Mouse (Mus musculus) induced T-regulatory cell, adult 2 months (primary cell): ENCODE data around the gene Trim37.
"Not testable (repeated sequence)": the region's sequence is repeated elsewhere in the genome, so short reads cannot be mapped to it uniquely, and the experiment has no call there.

Experiments
- DNase-seq: peaks from one replicate; pipeline ENCODE4 v3.0.0-alpha.2; 2012; ENCODE audit warnings: low read depth

Gene Trim37

GRCm38 (mm10) chr11:87227056-87227455 is 100.2 kb downstream of the Trim37 start:
- DNase-seq = no peak

- DNase-seq = no peak
Measured at GRCm38 (mm10) chr11:87233377-87233776, 106.5 kb downstream of the Trim37 start.

GRCm38 (mm10) chr11:87234743-87235485 is 108.0 kb downstream of the Trim37 start:
- no peak for DNase-seq

GRCm38 (mm10) chr11:87235486-87235872 is 108.6 kb downstream of the Trim37 start:
- DNase-seq = no peak

GRCm38 (mm10) chr11:87238891-87239530 is 112.1 kb downstream of the Trim37 start:
- no peak for DNase-seq

- DNase-seq = no peak
Measured at GRCm38 (mm10) chr11:87240141-87240832, 113.4 kb downstream of the Trim37 start.

- no peak for DNase-seq
Measured at GRCm38 (mm10) chr11:87240833-87241215, 113.9 kb downstream of the Trim37 start.

GRCm38 (mm10) chr11:87241256-87241655 is 114.4 kb downstream of the Trim37 start:
- no peak for DNase-seq

GRCm38 (mm10) chr11:87245171-87245840 is 118.4 kb downstream of the Trim37 start:
- DNase-seq = no peak

GRCm38 (mm10) chr11:87246107-87246651 is 119.3 kb downstream of the Trim37 start:
- no peak for DNase-seq

- no peak for DNase-seq
Measured at GRCm38 (mm10) chr11:87246724-87247493, 120.0 kb downstream of the Trim37 start.

- no peak for DNase-seq
Measured at GRCm38 (mm10) chr11:87247494-87247866, 120.6 kb downstream of the Trim37 start.

- DNase-seq = no peak
Measured at GRCm38 (mm10) chr11:87250132-87250531, 123.3 kb downstream of the Trim37 start.

- no peak for DNase-seq
Measured at GRCm38 (mm10) chr11:87253294-87253693, 126.4 kb downstream of the Trim37 start.

GRCm38 (mm10) chr11:87254149-87254548 is 127.3 kb downstream of the Trim37 start:
- DNase-seq = no peak

GRCm38 (mm10) chr11:87257282-87257681 is 130.4 kb downstream of the Trim37 start:
- no peak for DNase-seq

GRCm38 (mm10) chr11:87259792-87260191 is 132.9 kb downstream of the Trim37 start:
- DNase-seq = no peak

GRCm38 (mm10) chr11:87261705-87262104 is 134.8 kb downstream of the Trim37 start:
- DNase-seq = not testable (repeated sequence)

GRCm38 (mm10) chr11:87263946-87264345 is 137.1 kb downstream of the Trim37 start:
- DNase-seq = no peak

- DNase-seq = no peak
Measured at GRCm38 (mm10) chr11:87266246-87266645, 139.4 kb downstream of the Trim37 start.

GRCm38 (mm10) chr11:87268803-87269202 is 141.9 kb downstream of the Trim37 start:
- DNase-seq = peak; percentile 23
